8 mouse cellular contexts compared by ENCODE assay signal in the genomic region with DNA sequence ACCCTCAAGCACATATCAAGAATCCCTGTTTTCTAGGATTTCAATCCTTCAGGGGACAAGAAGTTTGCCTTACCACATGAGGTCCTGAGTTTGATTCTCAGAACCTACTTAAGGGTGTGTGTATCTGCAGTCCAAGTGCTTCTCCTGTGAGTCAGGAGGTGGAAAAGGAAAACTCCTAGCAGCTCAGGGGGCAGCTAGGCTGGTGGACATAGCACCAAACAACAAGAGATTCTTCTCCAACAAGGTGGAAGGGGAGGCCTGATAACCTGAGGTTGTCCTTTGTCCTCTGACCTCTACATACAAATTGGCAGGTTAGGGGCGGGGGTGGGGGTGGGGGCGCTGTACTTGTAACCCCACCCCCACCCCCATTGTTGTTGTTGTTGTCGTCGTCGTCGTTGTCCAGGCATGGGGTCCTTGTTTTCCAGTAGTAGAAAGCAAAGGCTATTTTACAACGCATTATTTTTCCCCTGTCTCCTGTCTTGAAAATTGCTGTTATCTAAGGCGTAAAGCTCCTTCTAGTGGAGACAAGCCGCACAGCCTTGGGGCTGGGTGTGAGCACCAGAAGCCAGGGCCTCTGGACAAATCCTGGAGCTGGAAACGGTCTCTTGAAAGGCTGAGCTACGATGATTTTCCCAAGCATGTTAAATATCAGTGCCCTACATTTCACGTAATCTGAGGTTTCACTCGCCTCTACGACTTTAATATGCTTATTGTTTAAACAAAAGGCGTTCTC. TPM values are rescaled to one million over a fixed set of nuclear protein-coding genes. Genes with fewer than 3 reads are reported as not detected.
A peak's percentile ranks its signal among the peaks of the same experiment; 100 is the strongest.
DNase-seq lines count a peak whose midpoint lies in the region; ATAC-seq and TF ChIP-seq lines count a peak whose summit lies in the region.

No protein-coding gene starts in this region.

- no peaks in the 10 kb centered on the region for H3K36me3 ChIP-seq in embryonic facial prominence, embryonic 14.5 days (ENCODE audit: control insufficient read depth, insufficient read depth, low read length)
- no peaks in the 10 kb centered on the region for H3K36me3 ChIP-seq in limb, embryonic 15.5 days

- H3K4me2 ChIP-seq in embryonic facial prominence, embryonic 14.5 days (ENCODE audit: low read depth, low read length), result peak overlapping the region; percentile 49
- peak overlapping the region; percentile 39 for H3K4me2 ChIP-seq in limb, embryonic 15.5 days

- no peaks in the 10 kb centered on the region for H3K4me1 ChIP-seq in bone marrow, adult 2 months (ENCODE audit: control insufficient read depth, insufficient read depth, low read length)
- H3K4me1 ChIP-seq in embryonic facial prominence, embryonic 14.5 days (ENCODE audit: control insufficient read depth, insufficient read depth, low read length), result 0 out of 2 replicates have a peak, but pooled peaks cover 3% of the 10 kb centered on the region
- H3K4me1 ChIP-seq in limb, embryonic 15.5 days, result peaks cover 3% of the 10 kb centered on the region; the same call in 1 of the 2 replicates

- H3K4me3 ChIP-seq in bone marrow, adult 2 months (replicated peaks; ENCODE audit: control insufficient read depth, low read depth, low read length), result peak overlapping the region; percentile 47
- H3K4me3 ChIP-seq in embryonic facial prominence, embryonic 14.5 days (ENCODE audit: low read depth, low read length), result peak overlapping the region; percentile 27
- H3K4me3 ChIP-seq in limb, embryonic 15.5 days, result peak overlapping the region; percentile 27

- DNase-seq in 3T3-L1 (ENCODE audit: low read depth, low spot score), result peak; percentile 71
- DNase-seq in embryonic facial prominence, embryonic 14.5 days (ENCODE audit: low spot score), result peak; percentile 93
- DNase-seq in heart, adult 8-10 months (ENCODE audit: low spot score), result peak; percentile 81
- peak; percentile 72 to 80 for DNase-seq in kidney, adult 8-10 months
- DNase-seq in spleen, postnatal 36 days (ENCODE audit: low spot score in 2 of 2), result peak; percentile 41 to 53

- H3K27me3 ChIP-seq in embryonic facial prominence, embryonic 14.5 days (replicated peaks; ENCODE audit: control insufficient read depth, insufficient read depth, low read length), result no peaks in the 10 kb centered on the region
- no peaks in the 10 kb centered on the region for H3K27me3 ChIP-seq in limb, embryonic 15.5 days

- peak; percentile 55 for TF ChIP-seq CTCF in bone marrow, adult 2 months (IDR thresholded peaks at IDR 0.05; ENCODE audit: control insufficient read depth, insufficient read depth, low read length)

- 6% methylated on average over 14 of the region's 15 CpGs for WGBS in bone marrow, adult 2 months
- WGBS in embryonic facial prominence, embryonic 14.5 days, result under 1% methylated on average over 15 of the region's 15 CpGs
- 2% methylated on average over 15 of the region's 15 CpGs for WGBS in limb, embryonic 15.5 days

- H3K9me3 ChIP-seq in embryonic facial prominence, embryonic 14.5 days (ENCODE audit: control insufficient read depth, low read length), result no peaks in the 10 kb centered on the region
- no peaks in the 10 kb centered on the region for H3K9me3 ChIP-seq in limb, embryonic 15.5 days

- TF ChIP-seq POLR2A in bone marrow, adult 2 months (IDR thresholded peaks at IDR 0.05; ENCODE audit: borderline replicate concordance, control insufficient read depth, low read depth, low read length), result no peak

- peak; percentile 92 for ATAC-seq in embryonic facial prominence, embryonic 14.5 days (ENCODE audit: low read depth)
- peak; percentile 61; the same call in 1 of the 2 replicates for ATAC-seq in limb, embryonic 15.5 days (ENCODE audit: insufficient number of reproducible peaks, low FRiP score, low TSS enrichment, low read depth)
- peak; percentile 72 for ATAC-seq in monocyte, adult 5-6 weeks (replicated peaks; ENCODE audit: insufficient number of reproducible peaks, low FRiP score, low TSS enrichment, poor library complexity, severe bottlenecking)

- no peak overlapping the region for H3K27ac ChIP-seq in bone marrow, adult 2 months (ENCODE audit: control insufficient read depth, insufficient read depth, low read depth, low read length, poor library complexity)
- H3K27ac ChIP-seq in embryonic facial prominence, embryonic 14.5 days (replicated peaks; ENCODE audit: low read depth, low read length), result peak overlapping the region; percentile 45; the same call in 1 of the 2 replicates
- no peak overlapping the region for H3K27ac ChIP-seq in limb, embryonic 15.5 days

- H3K9ac ChIP-seq in embryonic facial prominence, embryonic 14.5 days (ENCODE audit: low read depth, low read length), result peak overlapping the region; percentile 26
- H3K9ac ChIP-seq in limb, embryonic 15.5 days, result no peak overlapping the region

RNA-seq across cellular contexts. Expression of gene Klhl7, which starts 23.3 kb away (rescaled TPM):
- 6.7 and 10.6 TPM in 2 replicates for polyA plus RNA-seq in bone marrow, adult 2 months (2011; ENCODE audit: insufficient read depth, insufficient read length, low replicate concordance, missing spikeins)
- 53.2 and 60.6 TPM in 2 replicates for polyA plus RNA-seq in embryonic facial prominence, embryonic 14.5 days (2014; fragmentation: Nextera tagmentation; extraction: Ambion mirVana)
- 10 to 100 TPM; 44.2 to 57.4 (median 49.0) TPM for total RNA-seq in heart, adult 8-10 months (2022)
- polyA plus RNA-seq in limb, embryonic 15.5 days (2015; fragmentation: Nextera tagmentation; extraction: Ambion mirVana), result 53.8 and 56.0 TPM in 2 replicates
- total RNA-seq in monocyte, adult 5-6 weeks (2017), result 14.7 to 19.0 TPM (median 16.0 TPM) in 3 replicates

RNA-seq across cellular contexts. Expression of gene Fam126a, which starts 46.7 kb away (rescaled TPM):
- polyA plus RNA-seq in bone marrow, adult 2 months (2011; ENCODE audit: insufficient read depth, insufficient read length, low replicate concordance, missing spikeins), result 66.5 and 72.3 TPM in 2 replicates
- 38.4 and 40.2 TPM in 2 replicates for polyA plus RNA-seq in embryonic facial prominence, embryonic 14.5 days (2014; fragmentation: Nextera tagmentation; extraction: Ambion mirVana)
- total RNA-seq in heart, adult 8-10 months (2022), result 10 to 100 TPM; 35.2 to 41.5 (median 37.2) TPM
- 31.0 and 31.2 TPM in 2 replicates for polyA plus RNA-seq in limb, embryonic 15.5 days (2015; fragmentation: Nextera tagmentation; extraction: Ambion mirVana)
- 46.7 to 57.4 TPM (median 49.3 TPM) in 3 replicates for total RNA-seq in monocyte, adult 5-6 weeks (2017)
